Mouse (Mus musculus) cerebellum, adult 11 months (tissue): Measurements from ENCODE around the gene Ppara.

ENCODE experiments used
- DNase-seq: peaks from one replicate; pipeline ENCODE4 v3.0.0; 2022

The Ppara gene

DNA sequence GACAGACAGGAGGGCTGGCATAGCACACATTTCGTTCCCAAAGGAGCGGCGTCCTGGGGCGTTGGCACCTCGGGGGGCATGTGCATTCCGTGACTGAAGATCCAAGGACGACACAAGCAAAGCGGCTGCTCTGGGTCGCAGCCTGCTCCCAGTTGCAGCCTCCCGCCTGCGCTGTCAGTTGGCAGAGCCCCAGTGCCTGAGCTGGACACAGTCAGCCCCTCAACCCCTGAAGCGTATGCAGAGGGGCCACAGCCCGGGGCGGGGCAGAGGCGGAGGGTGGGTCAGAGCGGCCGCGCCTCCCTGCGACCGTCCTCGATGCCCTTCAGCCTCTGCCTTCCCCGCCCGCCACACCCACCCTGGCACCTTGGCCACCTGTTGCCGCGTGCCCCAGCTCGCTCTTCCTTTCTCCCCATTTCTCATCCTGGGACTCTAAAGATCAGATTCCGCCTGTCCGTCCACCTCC is at the start of gene Ppara:
Gene Ppara, plus strand, starts transcription at position 413 of the 463 bp plus-strand sequence.
- no peak for DNase-seq

GRCm38 (mm10) chr15:85686641-85687395 is 48.0 kb upstream of the Ppara start:
- no peak for DNase-seq

- no peak for DNase-seq
Observed at GRCm38 (mm10) chr15:85687630-85688410, 47.0 kb upstream of the Ppara start.

DNA sequence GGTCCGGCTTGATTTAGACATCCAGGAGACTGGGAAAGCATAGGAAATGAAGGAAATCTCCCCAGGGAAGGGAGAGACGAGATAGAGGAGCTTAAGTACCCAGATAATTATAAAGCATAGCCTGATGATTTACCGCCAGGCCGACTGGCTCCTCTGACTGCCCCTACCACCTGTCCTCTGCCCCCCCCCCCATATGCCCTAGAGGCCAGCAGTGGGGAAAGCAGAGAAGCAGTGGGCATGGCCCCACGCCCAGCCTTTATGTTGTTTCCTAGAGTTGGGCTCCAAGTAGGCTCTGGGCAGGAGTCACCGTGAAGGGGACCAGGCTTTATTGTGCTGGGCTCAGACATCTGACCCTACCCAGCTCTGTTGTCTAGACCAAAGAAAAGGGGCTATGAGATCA is 46.0 kb upstream of the Ppara start:
- no peak for DNase-seq

- DNase-seq, result no peak
Observed at GRCm38 (mm10) chr15:85689523-85689922, 45.3 kb upstream of the Ppara start.

GRCm38 (mm10) chr15:85690058-85690457 is 44.7 kb upstream of the Ppara start:
- no peak for DNase-seq

DNA sequence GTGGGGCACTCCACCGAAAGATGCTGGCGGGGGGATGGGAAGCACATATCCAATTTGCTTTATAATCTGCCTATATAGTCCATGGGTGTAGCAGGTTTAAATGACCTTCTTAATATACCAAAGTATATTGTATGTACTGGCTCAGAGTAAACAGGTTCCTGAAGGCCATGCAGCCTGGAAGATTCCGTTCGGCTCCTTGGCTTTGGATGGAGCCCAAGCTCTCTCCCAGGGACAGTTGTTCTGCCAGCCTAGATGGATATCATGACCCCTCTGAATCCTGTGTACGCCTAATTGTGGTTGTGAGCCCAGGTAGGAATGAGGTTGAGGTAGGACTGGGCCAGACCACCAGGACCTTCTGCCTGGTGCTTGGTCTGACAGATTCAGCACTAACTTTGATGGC is 43.9 kb upstream of the Ppara start:
- no peak for DNase-seq

DNA sequence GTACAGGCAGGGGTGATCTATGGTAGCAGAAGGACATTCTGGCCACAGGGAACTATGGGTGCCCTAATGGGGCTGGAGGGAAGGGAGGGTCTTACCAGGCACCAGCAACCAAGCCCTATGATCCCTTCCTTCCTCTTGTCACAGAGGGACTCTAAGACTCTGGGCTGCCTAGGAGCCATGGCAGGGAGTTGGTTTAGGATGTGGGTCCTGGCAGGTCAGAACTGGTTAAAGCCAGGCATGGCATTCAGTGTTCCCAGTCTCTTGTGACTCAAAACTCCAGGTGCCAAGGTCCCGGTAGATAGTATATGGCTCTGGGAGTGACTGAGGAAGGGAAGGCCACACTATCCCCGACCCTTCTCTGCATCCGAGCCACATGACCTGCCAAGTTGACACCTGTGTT is 41.7 kb upstream of the Ppara start:
- DNase-seq, result no peak

DNA sequence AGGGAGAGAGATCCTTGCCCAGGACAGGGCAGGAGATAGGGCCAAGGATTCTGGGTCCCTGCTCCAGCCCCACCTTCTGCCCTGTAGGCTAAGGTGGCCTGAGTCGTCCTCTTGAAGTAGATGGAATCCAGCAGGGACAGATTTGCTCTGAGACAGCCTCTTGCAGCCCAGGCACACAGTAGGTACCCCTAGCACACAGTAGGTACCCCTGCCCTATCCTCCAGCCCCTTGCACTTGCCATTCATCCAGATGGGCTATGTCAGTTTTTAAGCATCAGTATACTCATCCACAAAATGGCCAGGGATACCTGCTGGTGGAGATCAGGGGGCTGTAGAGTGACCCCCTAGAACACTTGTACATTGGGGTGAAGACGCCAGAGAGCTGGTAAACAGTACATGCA is 41.0 kb upstream of the Ppara start:
- no peak for DNase-seq

DNA sequence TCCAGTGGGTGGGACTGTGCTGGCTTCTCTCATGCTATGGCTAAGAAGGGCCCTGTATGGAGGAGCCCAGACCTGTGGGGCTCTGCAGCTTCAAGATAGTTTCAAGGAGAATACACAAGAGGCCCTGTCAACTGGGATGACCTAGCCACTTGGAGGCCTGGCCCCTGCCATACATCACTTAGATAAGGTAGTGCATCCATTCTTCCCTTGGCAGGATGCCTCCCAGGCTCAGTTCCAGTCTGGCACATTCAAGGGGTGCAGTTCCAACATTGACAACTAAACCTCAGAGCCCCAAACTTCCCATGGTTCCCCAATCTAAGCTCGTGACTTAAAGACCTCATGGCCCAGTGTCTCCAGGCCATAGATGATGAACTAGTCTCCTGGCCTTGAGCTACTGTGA is 40.4 kb upstream of the Ppara start:
- no peak for DNase-seq

DNA sequence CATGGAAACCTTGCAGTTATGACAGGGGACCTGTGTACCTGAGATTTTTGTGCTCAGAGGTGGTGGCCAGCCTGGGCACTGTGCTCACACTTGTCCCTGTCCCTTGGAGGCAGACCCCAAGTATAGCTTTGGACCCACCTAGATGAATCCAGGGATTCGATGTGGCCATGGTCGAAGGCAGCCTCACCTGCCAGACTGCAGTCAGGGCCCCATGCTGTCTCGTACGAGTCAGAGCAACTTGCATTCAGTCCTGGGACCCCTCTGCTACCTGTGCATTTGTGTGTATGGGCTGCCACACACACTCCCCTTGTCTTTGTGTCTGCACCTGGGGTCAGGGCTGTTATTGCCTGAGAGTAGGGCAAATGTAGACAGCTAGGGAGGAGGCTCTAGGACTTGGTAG is 39.5 kb upstream of the Ppara start:
- no peak for DNase-seq

- peak; percentile 26 for DNase-seq
Observed at GRCm38 (mm10) chr15:85698345-85699034, 36.3 kb upstream of the Ppara start.

GRCm38 (mm10) chr15:85699452-85699851 is 35.3 kb upstream of the Ppara start:
- DNase-seq, result peak; percentile 88

DNA sequence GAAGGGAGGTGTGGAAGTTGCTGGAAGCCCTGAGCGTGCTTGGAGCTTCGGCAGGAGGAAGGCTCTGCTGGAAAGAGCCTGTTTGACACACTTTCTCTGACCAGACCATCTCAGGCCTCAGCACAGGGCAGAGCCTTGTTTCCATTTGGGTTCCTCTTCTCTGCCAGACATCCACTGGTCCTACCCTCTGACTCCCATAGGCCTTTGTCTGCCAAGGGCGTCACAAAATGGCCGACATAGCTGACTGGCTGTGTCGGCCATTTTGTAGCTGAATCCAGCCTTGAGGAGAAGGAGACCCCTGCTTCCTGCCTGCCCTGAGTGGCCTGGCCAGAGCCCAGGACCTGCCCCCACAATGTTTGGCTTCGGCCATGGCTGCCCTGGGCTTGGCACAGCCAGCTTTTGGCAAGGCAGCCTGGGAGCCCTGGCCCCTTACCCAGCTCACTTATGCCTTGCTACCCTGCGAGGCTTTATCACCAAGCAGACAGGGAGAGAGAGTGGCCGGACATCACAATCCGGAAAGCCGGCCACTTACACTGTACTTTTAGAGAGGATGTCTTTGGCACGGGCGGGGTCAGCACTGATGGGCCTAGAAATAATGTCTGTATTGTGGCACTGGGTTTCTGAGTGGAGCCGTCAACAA is 34.8 kb upstream of the Ppara start:
- DNase-seq, result peak; percentile 53

DNA sequence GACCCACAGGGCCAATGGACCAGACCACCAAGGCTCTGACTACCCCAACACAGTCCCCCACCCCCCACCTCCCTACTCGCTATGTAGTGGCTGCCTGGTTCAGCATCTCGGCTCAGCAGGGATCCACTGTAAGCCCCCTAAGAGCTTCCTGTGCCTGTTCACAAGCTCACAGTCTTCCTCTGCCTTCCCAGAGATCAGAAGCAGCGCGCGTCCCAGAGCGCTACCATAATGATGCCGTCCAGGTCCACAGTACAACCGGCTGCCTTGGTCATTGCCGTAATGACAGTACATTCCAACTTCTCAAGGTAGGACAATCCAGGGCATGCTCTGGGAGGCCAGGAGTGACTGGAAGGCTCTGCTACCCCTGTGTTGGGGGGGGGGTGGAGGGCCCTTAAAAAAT is 34.1 kb upstream of the Ppara start:
- DNase-seq, result peak; percentile 22

DNA sequence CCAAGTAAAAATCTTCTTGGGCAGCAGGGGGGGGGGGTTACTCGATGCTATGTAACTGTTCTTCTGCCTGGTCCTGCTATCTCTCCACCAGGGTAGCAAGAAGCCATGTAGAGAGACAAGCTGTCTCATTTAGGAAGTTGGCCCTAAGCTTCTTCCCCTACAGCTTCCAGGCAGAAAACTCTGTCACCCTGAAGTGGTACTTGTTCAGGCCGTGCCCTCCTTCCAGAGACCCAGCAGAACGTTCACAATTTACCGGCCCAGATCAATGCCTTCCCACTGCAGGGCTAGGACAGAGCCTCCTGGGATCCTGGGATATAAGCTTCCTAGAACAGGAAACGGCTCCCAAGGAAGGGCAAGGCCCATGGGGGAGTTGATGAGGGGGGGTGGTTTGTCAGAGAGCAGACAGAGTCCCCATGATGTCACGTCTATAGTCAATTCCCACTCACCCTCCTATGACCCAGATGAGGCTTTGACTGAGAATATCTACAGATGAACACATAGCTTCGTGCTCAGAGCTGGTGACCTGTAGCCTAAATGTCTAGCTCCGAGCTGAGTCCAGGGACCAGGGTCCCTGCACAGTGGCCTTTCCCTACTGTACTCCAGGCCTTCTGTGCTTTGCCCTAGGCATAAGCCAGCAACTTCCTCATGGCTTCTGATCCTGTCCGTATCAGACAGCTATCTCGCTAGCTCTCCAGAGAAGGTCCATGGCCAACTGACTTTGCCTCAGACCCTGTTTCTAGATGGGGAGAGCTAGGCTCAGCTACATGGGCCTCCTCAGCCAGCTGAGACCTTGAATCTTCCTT is 33.5 kb upstream of the Ppara start:
- peak; percentile 24 for DNase-seq

GRCm38 (mm10) chr15:85702411-85702951 is 32.3 kb upstream of the Ppara start:
- peak; percentile 91 for DNase-seq

DNA sequence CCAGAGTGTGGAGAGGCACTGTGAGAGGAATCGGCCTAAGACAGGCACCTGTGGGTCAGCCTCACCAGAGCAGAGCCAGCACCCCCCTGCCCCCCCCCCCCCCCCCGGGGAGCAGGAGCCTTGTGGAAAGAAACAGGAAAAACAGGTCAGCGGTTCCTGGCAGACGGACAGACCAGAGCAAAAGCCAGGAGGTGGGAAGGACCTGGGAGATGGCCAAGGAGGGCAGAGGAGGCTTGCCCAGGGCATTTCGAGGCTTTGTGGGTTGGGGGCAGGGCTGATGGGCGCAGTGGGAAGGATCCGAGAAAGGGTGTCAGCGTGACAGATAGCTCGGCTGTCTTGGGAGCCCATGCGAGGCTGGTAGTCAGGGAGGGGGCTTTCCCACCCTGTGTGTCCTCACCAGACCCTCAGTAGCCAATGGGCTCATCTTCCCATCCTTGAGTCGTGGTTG is 31.6 kb upstream of the Ppara start:
- peak; percentile 77 for DNase-seq

DNA sequence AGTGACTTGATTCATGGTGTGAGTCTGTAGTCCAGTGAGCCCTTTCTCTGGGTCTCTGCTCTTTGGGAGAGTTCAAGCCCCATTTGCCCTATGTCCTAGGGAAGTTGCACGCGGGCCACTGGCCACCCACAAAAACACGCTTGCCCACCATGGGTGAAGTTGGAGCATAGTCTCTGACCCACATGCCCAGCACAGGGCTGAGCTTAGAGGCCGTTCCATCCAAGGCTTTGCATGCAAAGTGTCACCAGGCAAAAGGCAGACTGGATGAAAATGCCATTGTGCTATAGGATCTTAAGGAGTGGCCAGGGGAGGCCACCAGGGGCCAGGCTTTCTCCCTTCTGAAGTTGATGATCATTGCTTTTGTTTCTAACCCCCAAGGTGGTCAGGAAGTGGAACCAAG is 30.9 kb upstream of the Ppara start:
- no peak for DNase-seq

DNA sequence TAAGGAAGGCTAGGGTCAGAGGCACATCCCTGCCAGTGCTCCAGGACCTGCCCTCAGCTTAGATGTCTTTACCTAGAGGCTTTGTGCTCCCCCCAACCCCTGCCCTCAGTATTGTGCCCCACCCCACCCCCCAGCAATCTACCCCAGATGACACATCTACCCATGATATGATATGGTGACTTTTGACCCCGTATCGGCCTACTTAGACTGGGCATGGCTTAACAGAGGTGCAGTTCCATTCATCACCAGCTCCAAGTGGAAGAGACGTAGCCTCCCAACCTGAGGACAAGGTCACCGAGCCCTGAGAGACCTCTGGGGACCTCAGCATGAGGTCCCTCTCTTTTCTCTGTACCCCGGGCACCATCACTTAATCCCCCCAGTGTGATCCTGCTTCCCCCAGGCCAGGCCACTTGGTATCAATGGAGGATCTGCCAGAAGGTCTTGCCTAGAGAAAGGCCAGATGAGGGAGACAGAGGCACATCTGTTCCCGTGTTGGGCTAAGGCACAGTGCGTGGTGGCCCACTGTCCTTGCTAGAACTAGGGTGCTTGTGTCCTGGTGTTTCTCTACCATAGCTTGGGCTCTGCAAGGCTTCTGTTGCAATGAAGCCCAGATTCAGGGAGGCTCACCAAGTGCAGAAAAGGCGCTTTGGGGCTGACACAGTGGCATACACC is 30.3 kb upstream of the Ppara start:
- DNase-seq, result peak; percentile 20

- peak; percentile 26 for DNase-seq
Observed at GRCm38 (mm10) chr15:85705013-85705528, 29.7 kb upstream of the Ppara start.
